ENCODE assay signal across 22 mouse cellular contexts in genomic region chr11:95216193-95216592, GRCm38 (mm10). TPM values are rescaled to one million over a fixed set of nuclear protein-coding genes. Genes with fewer than 3 reads are reported as not detected.
DNase-seq lines count a peak whose midpoint lies in the region; ATAC-seq and TF ChIP-seq lines count a peak whose summit lies in the region.
"Had no signal": no experiment of that assay in that cellular context is flagged by ENCODE, and none has a peak within 500 bp of the region (broad histone marks: within the 10 kb centered on the region; RNA-seq: fewer than 3 reads in every experiment).

No protein-coding gene starts in this region.

- H3K27me3 ChIP-seq in liver, postnatal 0 days (ENCODE audit: insufficient read depth, low read length), result peaks cover 11% of the 10 kb centered on the region; the same call in 1 of the 2 replicates
- H3K27me3 ChIP-seq in midbrain, embryonic 14.5 days (ENCODE audit: control insufficient read depth, insufficient read depth, low read length), result no peaks in the 10 kb centered on the region; the same call in 1 of the 2 replicates
- H3K27me3 ChIP-seq in hindbrain, postnatal 0 days (ENCODE audit: insufficient read depth, low read length), result no peaks in the 10 kb centered on the region
- H3K27me3 ChIP-seq: Patski; stomach, embryonic 15.5 days had no signal

- TF ChIP-seq EP300 in liver, postnatal 0 days (IDR thresholded peaks at IDR 0.05; ENCODE audit: low read depth), result no peak

- no peak for TF ChIP-seq POLR2A in lung, adult 2 months (IDR thresholded peaks at IDR 0.05; ENCODE audit: borderline replicate concordance, extremely low read depth, low read depth, low read length)

- H3K9ac ChIP-seq in liver, postnatal 0 days (replicated peaks), result no peak overlapping the region
- H3K9ac ChIP-seq in midbrain, embryonic 14.5 days (replicated peaks; ENCODE audit: low read length), result no peak overlapping the region
- H3K9ac ChIP-seq in hindbrain, postnatal 0 days (replicated peaks; ENCODE audit: low read length), result no peak overlapping the region
- H3K9ac ChIP-seq: embryonic facial prominence, embryonic 13.5 days; neural tube, embryonic 15.5 days; stomach, embryonic 15.5 days had no signal

- no peaks in the 10 kb centered on the region for H3K36me3 ChIP-seq in liver, postnatal 0 days (replicated peaks; ENCODE audit: insufficient read depth, low read length)
- no peaks in the 10 kb centered on the region for H3K36me3 ChIP-seq in midbrain, embryonic 14.5 days (ENCODE audit: control insufficient read depth, insufficient read depth, low read length)
- H3K36me3 ChIP-seq in hindbrain, postnatal 0 days (ENCODE audit: insufficient read depth, low read length), result no peaks in the 10 kb centered on the region
- H3K36me3 ChIP-seq: embryonic facial prominence, embryonic 13.5 days; midbrain, embryonic 10.5 days; neural tube, embryonic 15.5 days; stomach, embryonic 15.5 days had no signal

- no peak overlapping the region for H3K27ac ChIP-seq in gastrocnemius, adult 2 months
- no peak overlapping the region for H3K27ac ChIP-seq in liver, postnatal 0 days (ENCODE audit: low read depth)
- H3K27ac ChIP-seq in midbrain, embryonic 14.5 days (replicated peaks; ENCODE audit: low read depth, low read length), result no peak overlapping the region
- no peak overlapping the region for H3K27ac ChIP-seq in hindbrain, postnatal 0 days
- H3K27ac ChIP-seq: embryonic facial prominence, embryonic 13.5 days; midbrain, embryonic 10.5 days; neural tube, embryonic 15.5 days; stomach, embryonic 15.5 days had no signal

- no peak overlapping the region for H3K4me3 ChIP-seq in gastrocnemius, adult 2 months
- no peak overlapping the region for H3K4me3 ChIP-seq in lung, adult 2 months (replicated peaks; ENCODE audit: extremely low read depth, low read depth, low read length)
- no peak overlapping the region for H3K4me3 ChIP-seq in liver, postnatal 0 days (ENCODE audit: low read depth, low read length)
- H3K4me3 ChIP-seq in midbrain, embryonic 14.5 days (replicated peaks; ENCODE audit: low read depth, low read length), result no peak overlapping the region
- no peak overlapping the region for H3K4me3 ChIP-seq in hindbrain, postnatal 0 days (ENCODE audit: low read length)
- H3K4me3 ChIP-seq: embryonic facial prominence, embryonic 13.5 days; midbrain, embryonic 10.5 days; neural tube, embryonic 15.5 days; stomach, embryonic 15.5 days had no signal

- no peaks in the 10 kb centered on the region for H3K9me3 ChIP-seq in liver, postnatal 0 days (ENCODE audit: low read length)
- H3K9me3 ChIP-seq in midbrain, embryonic 14.5 days (ENCODE audit: control insufficient read depth, low read length), result no peaks in the 10 kb centered on the region
- no peaks in the 10 kb centered on the region for H3K9me3 ChIP-seq in hindbrain, postnatal 0 days (ENCODE audit: low read length)
- H3K9me3 ChIP-seq: embryonic facial prominence, embryonic 13.5 days; midbrain, embryonic 10.5 days; neural tube, embryonic 15.5 days; stomach, embryonic 15.5 days had no signal

- peak; percentile 30; the same call in 1 of the 2 replicates for TF ChIP-seq CTCF in gastrocnemius, adult 2 months (IDR thresholded peaks at IDR 0.05)
- TF ChIP-seq CTCF in lung, adult 2 months (IDR thresholded peaks at IDR 0.05; ENCODE audit: insufficient read depth, low read length), result 0 out of 2 replicates have a peak, but pooled peaks have one; percentile 0
- peak; percentile 40; the same call in 1 of the 2 replicates for TF ChIP-seq CTCF in liver, postnatal 0 days (IDR thresholded peaks at IDR 0.05; ENCODE audit: low read depth)
- no peak for TF ChIP-seq CTCF in hindbrain, postnatal 0 days (IDR thresholded peaks at IDR 0.05; ENCODE audit: low read depth)

- H3K4me1 ChIP-seq in lung, adult 2 months (ENCODE audit: control insufficient read depth, insufficient read depth, low read length), result no peaks in the 10 kb centered on the region
- peaks cover 3% of the 10 kb centered on the region; the same call in 1 of the 2 replicates for H3K4me1 ChIP-seq in liver, postnatal 0 days (ENCODE audit: insufficient read depth)
- H3K4me1 ChIP-seq in midbrain, embryonic 14.5 days (ENCODE audit: control insufficient read depth, insufficient read depth, low read length), result no peaks in the 10 kb centered on the region
- no peaks in the 10 kb centered on the region for H3K4me1 ChIP-seq in hindbrain, postnatal 0 days (ENCODE audit: insufficient read depth, low read length)

- 64% methylated on average over 3 of the region's 3 CpGs for WGBS in lung, adult 2 months
- 57% methylated on average over 3 of the region's 3 CpGs for WGBS in liver, postnatal 0 days (ENCODE audit: insufficient replicate concordance)
- 62% methylated on average over 3 of the region's 3 CpGs for WGBS in midbrain, embryonic 14.5 days
- 68% methylated on average over 3 of the region's 3 CpGs for WGBS in hindbrain, postnatal 0 days

- DNase-seq in gastrocnemius, adult 2 months, result no peak
- no peak for DNase-seq in gastrocnemius, postnatal 14 days
- DNase-seq in lung, adult 2 months, result no peak
- no peak for DNase-seq in lung, postnatal 25 days (ENCODE audit: low spot score)
- DNase-seq in ES-CJ7 (ENCODE audit: low read depth, low spot score), result peak; percentile 54
- DNase-seq in liver, postnatal 0 days, result no peak
- no peak for DNase-seq in midbrain, embryonic 14.5 days
- DNase-seq in hindbrain, postnatal 0 days (ENCODE audit: low spot score), result no peak
- DNase-seq: cerebellum, adult 11-12 months; heart, adult 11 months; kidney, adult 11 months; kidney, postnatal 4 days had no signal

- H3K4me2 ChIP-seq in liver, postnatal 0 days (ENCODE audit: low read depth, low read length), result no peak overlapping the region
- no peak overlapping the region for H3K4me2 ChIP-seq in midbrain, embryonic 14.5 days (ENCODE audit: low read length)
- no peak overlapping the region for H3K4me2 ChIP-seq in hindbrain, postnatal 0 days (ENCODE audit: low read depth, low read length)
- H3K4me2 ChIP-seq: embryonic facial prominence, embryonic 13.5 days; neural tube, embryonic 15.5 days; stomach, embryonic 15.5 days had no signal

- no peak for ATAC-seq in liver, postnatal 0 days
- no peak for ATAC-seq in midbrain, embryonic 14.5 days (ENCODE audit: low FRiP score, low TSS enrichment)
- no peak for ATAC-seq in hindbrain, postnatal 0 days
- ATAC-seq: Patski had no signal

- intact Hi-C loops in gastrocnemius, adult 2 months (cut with DNase I), result no loop called here
- intact Hi-C loops in gastrocnemius, postnatal 14 days (cut with DNase I; ENCODE audit: low total_unique reads), result loop anchor here (5.0 kb wide), 1 partner anchor 89 kb away; no protein-coding TSS in a partner anchor

RNA-seq across cellular contexts. Expression of gene Tac4, which starts 45.1 kb away (rescaled TPM):
- not detected for total RNA-seq in gastrocnemius, adult 2 months (2021)
- total RNA-seq in gastrocnemius, postnatal 14 days (2021), result not detected
- polyA plus RNA-seq in lung, adult 2 months (2012; rRNA removed), result 0.09 and 0.12 TPM in 2 replicates
- not detected in 2 replicates for polyA plus RNA-seq in liver, postnatal 0 days (2015; fragmentation: Nextera tagmentation; extraction: Ambion mirVana)
- not detected in 2 replicates for polyA plus RNA-seq in midbrain, embryonic 14.5 days (2014; fragmentation: Nextera tagmentation; extraction: Ambion mirVana)
- not detected in 2 replicates for total RNA-seq in hindbrain, postnatal 0 days (2014; rRNA removed)
- not detected in 2 replicates for polyA plus RNA-seq in hindbrain, postnatal 0 days (2015; fragmentation: Nextera tagmentation; extraction: Ambion mirVana)
- total RNA-seq: adrenal gland, adult 18-20 months had no signal
- polyA plus RNA-seq: brain, embryonic 14.5 days; embryonic facial prominence, embryonic 13.5 days; heart, embryonic 16.5 days; lung, embryonic 16.5 days; midbrain, embryonic 10.5 days; Patski; urinary bladder, adult 2 months had no signal
